Mouse (Mus musculus) heart, embryonic 16.5 days (tissue): ENCODE measurements around the gene Krt78. TPM values are rescaled to one million over a fixed set of nuclear protein-coding genes. Genes with fewer than 3 reads are reported as not detected.

Experiments
- ATAC-seq: fragments of 200-750 bp; cut with Nextera tagmentation; replicated peaks from 2 replicates; pipeline ENCODE4 v1.8.0; 2017; ENCODE audit warnings: moderate number of reproducible peaks; ENCODE audit not compliant: insufficient read depth, low FRiP score; ENCODE audit errors: extremely low read depth
- H3K27ac ChIP-seq: fragments of 300-500 bp; sonication (generic); 2 replicates; pipeline ENCODE4 v1.5.1; 2014; ENCODE audit warnings: mild to moderate bottlenecking, low read length, control low read depth, moderate library complexity
- H3K27me3 ChIP-seq: fragments of 300-500 bp; sonication (generic); 2 replicates; pipeline ENCODE4 v1.6.1; 2014; ENCODE audit warnings: low read length, mixed read lengths; ENCODE audit not compliant: control insufficient read depth, insufficient read depth
- H3K36me3 ChIP-seq: fragments of 300-500 bp; sonication (generic); 2 replicates; pipeline ENCODE4 v1.6.1; 2014; ENCODE audit not compliant: control insufficient read depth, insufficient read depth
- H3K4me1 ChIP-seq: fragments of 300-500 bp; sonication (generic); 2 replicates; pipeline ENCODE4 v1.6.1; 2014; ENCODE audit warnings: low read length, mixed read lengths; ENCODE audit not compliant: control insufficient read depth, insufficient read depth
- H3K4me2 ChIP-seq: fragments of 300-500 bp; sonication (generic); 2 replicates; pipeline ENCODE4 v1.6.1; 2014; ENCODE audit warnings: low read depth, mild to moderate bottlenecking, control low read depth, low read length
- H3K4me3 ChIP-seq: fragments of 300-500 bp; sonication (generic); 2 replicates; pipeline ENCODE4 v1.5.1; 2014; ENCODE audit warnings: mild to moderate bottlenecking, control low read depth, low read length
- H3K9ac ChIP-seq: fragments of 300-500 bp; sonication (generic); 2 replicates; pipeline ENCODE4 v1.6.1; 2014; ENCODE audit warnings: low read length, control low read depth
- H3K9me3 ChIP-seq: fragments of 300-500 bp; sonication (generic); replicated peaks from 2 replicates; pipeline ENCODE4 v1.6.1; 2016; ENCODE audit warnings: low read length; ENCODE audit not compliant: control insufficient read depth
- WGBS: fragments of 180-500 bp; shearing (Covaris S2); extraction: QIAGEN DNeasy Blood & Tissue Kit; methylation state at CpG from one replicate; pipeline ENCODE4 v1.1.7; 2014; 5-methylcytosine and 5-hydroxymethylcytosine counted together
- polyA plus RNA-seq: library from polyadenylated mRNA; unstranded; fragments of >200 nt; fragmentation: Nextera tagmentation; extraction: Ambion mirVana; gene quantifications from 2 replicates; pipeline ENCODE4 v1.2.1, GENCODE M21; 2015

The Krt78 gene
- polyA plus RNA-seq, 1 experiment from 2014 or later = not detected

DNA sequence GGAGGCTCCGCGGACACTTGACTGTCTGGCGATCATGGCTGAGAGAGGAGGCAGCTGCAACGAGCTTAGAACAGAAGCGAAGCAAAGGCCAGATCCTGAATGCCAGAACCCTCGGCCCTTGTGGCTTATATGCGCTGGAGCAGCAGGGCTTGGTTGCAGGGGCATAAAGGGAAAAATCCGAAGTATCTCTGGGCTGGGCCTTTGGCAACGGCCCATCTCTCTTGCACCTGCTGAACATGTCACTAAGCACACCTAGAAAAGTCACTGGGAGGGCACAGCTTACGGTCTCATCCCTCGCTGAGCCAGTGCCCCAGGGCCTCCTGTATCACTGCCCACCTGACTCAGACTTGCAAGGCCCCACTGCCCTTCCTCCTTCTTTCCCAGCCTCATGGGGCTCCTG lies 29.5 kb downstream of the Krt78 start, which contains the start of gene Krt4:
TSS of gene Krt4 (minus strand) at position 101 of the 400 bp plus-strand sequence.
- H3K36me3 ChIP-seq = no peaks in the 10 kb centered on the region
- H3K4me2 ChIP-seq = no peak within 1 kb of the TSS
- no peak within 1 kb of the TSS for H3K9ac ChIP-seq
- no peaks in the 10 kb centered on the region for H3K9me3 ChIP-seq
- ATAC-seq = no peak
- no peak within 1 kb of the TSS for H3K4me3 ChIP-seq
- 67% methylated on average over 11 of the region's 11 CpGs for WGBS
- H3K27ac ChIP-seq = no peak within 1 kb of the TSS
- peaks cover 9% of the 10 kb centered on the region; the same call in 1 of the 2 replicates for H3K27me3 ChIP-seq
- 0 out of 2 replicates have a peak, but pooled peaks cover 3% of the 10 kb centered on the region for H3K4me1 ChIP-seq

DNA sequence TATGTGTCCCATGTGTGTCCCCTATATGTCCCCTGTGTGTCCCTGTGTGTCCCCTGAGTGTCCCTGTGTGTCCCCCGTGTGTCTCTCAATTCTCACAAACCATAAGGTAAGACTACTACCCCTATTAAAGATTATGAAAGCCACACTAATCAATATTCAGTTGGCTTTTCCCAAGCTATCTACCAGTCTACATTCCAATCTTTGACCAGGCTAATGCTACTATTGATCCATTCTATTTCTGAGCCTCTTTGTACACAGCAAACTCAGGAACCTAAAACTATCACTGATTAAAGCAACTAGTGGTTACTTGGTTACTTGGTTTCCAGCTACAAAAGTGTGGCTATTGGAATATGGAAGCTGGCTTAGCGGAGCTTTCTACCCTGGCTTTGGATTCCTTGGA lies 31.8 kb downstream of the Krt78 start:
- WGBS = 77% methylated on average over 2 of the region's 2 CpGs
- Histone ChIP-seq H3K4me1 (no peaks in the 10 kb centered on the region), H3K27ac (no peak overlapping the region), H3K36me3 (no peaks in the 10 kb centered on the region), H3K4me3 (no peak overlapping the region), H3K9me3 (no peaks in the 10 kb centered on the region), H3K4me2 (no peak overlapping the region), H3K9ac (no peak overlapping the region), H3K27me3 (no peaks in the 10 kb centered on the region)
- no peak for ATAC-seq

DNA sequence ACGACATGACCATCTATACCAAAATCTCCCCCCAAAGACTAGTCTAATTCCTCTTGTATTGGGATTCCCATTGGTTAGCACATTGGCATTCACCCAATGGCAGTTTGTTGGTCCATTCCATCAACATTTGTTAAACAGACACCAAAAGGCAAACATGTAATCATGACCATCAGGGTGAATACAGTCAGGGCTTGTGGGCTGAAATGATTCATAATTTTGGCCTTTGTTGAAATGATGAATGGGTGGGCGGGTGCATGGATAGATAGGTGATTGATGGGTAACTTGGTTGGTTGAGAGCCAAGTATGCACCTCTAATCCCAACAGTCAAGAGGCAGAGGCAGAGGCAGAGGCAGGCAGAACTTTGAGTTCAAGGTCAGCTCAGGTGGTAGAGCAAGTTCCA lies 38.0 kb downstream of the Krt78 start:
- 61% methylated on average over 2 of the region's 2 CpGs for WGBS

GRCm38 (mm10) chr15:101904849-101905248 lies 49.2 kb downstream of the Krt78 start:
- Histone ChIP-seq H3K9ac (no peak overlapping the region), H3K9me3 (no peaks in the 10 kb centered on the region), H3K4me1 (no peaks in the 10 kb centered on the region), H3K4me3 (no peak overlapping the region), H3K27me3 (no peaks in the 10 kb centered on the region), H3K27ac (no peak overlapping the region), H3K4me2 (no peak overlapping the region), H3K36me3 (no peaks in the 10 kb centered on the region)
- WGBS = 70% methylated on average over 5 of the region's 5 CpGs
- ATAC-seq = no peak

More for the DNA sequence above, 38.0 kb downstream of the Krt78 start:
- no peaks in the 10 kb centered on the region for H3K4me1 ChIP-seq
- no peak overlapping the region for H3K27ac ChIP-seq
- H3K36me3 ChIP-seq = no peaks in the 10 kb centered on the region
- no peaks in the 10 kb centered on the region for H3K9me3 ChIP-seq
- H3K27me3 ChIP-seq = no peaks in the 10 kb centered on the region
- no peak overlapping the region for H3K4me3 ChIP-seq
- no peak overlapping the region for H3K9ac ChIP-seq
- ATAC-seq = no peak
- H3K4me2 ChIP-seq = no peak overlapping the region

DNA sequence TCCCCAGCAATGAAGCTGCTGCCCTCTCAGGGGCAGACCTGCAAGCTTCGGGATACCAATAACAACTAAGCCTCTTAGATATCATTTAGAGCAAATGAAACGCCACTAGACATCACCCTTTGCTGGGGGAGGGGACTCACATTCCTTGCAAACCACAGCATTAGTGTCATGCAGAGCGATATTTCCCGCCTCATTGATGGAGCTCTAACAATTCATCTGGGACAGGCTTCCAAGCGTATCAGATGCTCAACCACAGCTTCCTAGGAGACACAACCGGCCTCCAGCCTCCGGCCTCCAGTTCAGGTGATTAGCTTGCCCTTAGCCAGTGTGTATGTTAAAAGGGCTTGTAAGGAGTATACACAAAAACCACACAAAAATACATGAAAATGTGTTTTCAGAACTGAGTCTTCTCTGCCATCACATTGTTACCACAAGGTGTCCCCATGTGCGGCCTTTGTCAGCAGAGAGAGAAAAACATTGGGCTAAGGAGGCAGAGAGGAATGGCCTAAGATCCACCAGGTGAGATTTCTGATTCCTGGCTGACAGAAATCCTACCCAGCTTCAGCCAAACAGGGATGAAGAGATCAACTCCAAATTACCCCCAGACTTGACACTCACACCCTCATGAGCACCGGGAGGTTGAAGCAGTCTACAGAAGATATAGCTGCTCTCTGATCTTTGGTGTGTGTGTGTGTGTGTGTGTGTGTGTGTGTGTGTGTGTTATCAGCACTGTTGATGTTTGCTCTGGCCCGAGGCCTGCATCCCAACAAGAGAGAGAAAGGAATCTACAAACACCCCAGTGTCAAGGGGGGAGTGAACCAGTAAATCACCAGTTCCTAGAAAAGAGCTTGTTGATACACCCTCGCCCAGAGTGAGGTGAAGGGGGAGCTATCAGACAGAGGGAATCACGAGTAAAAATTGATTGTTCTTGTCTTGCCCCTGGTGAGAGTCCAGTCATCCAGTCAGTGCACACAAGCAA lies 51.6 kb downstream of the Krt78 start:
- no peak for ATAC-seq
- no peaks in the 10 kb centered on the region for H3K36me3 ChIP-seq
- H3K9me3 ChIP-seq = no peaks in the 10 kb centered on the region
- WGBS = 45% methylated on average over 12 of the region's 12 CpGs
- H3K9ac ChIP-seq = no peak overlapping the region
- H3K4me1 ChIP-seq = no peaks in the 10 kb centered on the region
- no peak overlapping the region for H3K27ac ChIP-seq
- no peaks in the 10 kb centered on the region for H3K27me3 ChIP-seq
- no peak overlapping the region for H3K4me2 ChIP-seq
- H3K4me3 ChIP-seq = no peak overlapping the region

Other genes starting within 250 kb of the Krt78 start
- gene Krt5, start 241.4 kb downstream of the Krt78 start, polyA plus RNA-seq = 11.4 and 17.2 TPM in 2 replicates
- 0.07 TPM in 1 of 2 replicates, not detected in the other for gene Krt71, start 211.2 kb downstream of the Krt78 start, polyA plus RNA-seq
- gene Krt72, start 167.8 kb downstream of the Krt78 start, polyA plus RNA-seq = 0.21 TPM in 1 of 2 replicates, not detected in the other
- gene Krt73, start 151.9 kb downstream of the Krt78 start, polyA plus RNA-seq = not detected in 2 replicates
- gene Krt2, start 136.1 kb downstream of the Krt78 start, polyA plus RNA-seq = not detected in 2 replicates
- gene Krt1, start 103.5 kb downstream of the Krt78 start, polyA plus RNA-seq = 0.11 and 0.25 TPM in 2 replicates
- 0.07 TPM in 2 replicates for gene Krt77, start 84.6 kb downstream of the Krt78 start, polyA plus RNA-seq
- not detected in 2 replicates for gene Krt76, start 61.4 kb downstream of the Krt78 start, polyA plus RNA-seq
- gene Krt4, start 29.6 kb downstream of the Krt78 start, polyA plus RNA-seq = 1.4 and 6.0 TPM in 2 replicates
- gene Krt79, start 14.0 kb downstream of the Krt78 start, polyA plus RNA-seq = 0.53 and 0.75 TPM in 2 replicates
- gene Krt8, start 50.2 kb upstream of the Krt78 start, polyA plus RNA-seq = 132 and 209 TPM in 2 replicates
- 127 and 215 TPM in 2 replicates for gene Krt18, start 73.9 kb upstream of the Krt78 start, polyA plus RNA-seq
- 71.5 and 75.0 TPM in 2 replicates for gene Eif4b, start 119.5 kb upstream of the Krt78 start, polyA plus RNA-seq
- gene Tns2, start 146.1 kb upstream of the Krt78 start, polyA plus RNA-seq = 33.2 and 35.1 TPM in 2 replicates
- 19.8 and 21.8 TPM in 2 replicates for gene Spryd3, start 181.9 kb upstream of the Krt78 start, polyA plus RNA-seq
- gene Igfbp6, start 190.1 kb upstream of the Krt78 start, polyA plus RNA-seq = 11.9 and 15.0 TPM in 2 replicates
- 0.24 and 0.42 TPM in 2 replicates for gene Soat2, start 196.2 kb upstream of the Krt78 start, polyA plus RNA-seq
- gene Zfp740, start 249.0 kb upstream of the Krt78 start, polyA plus RNA-seq = 30.2 and 33.2 TPM in 2 replicates